Mouse (Mus musculus) limb, embryonic 11.5 days (tissue): Measurements from ENCODE around the gene Lsm2. TPM values are rescaled to one million over a fixed set of nuclear protein-coding genes. Genes with fewer than 3 reads are reported as not detected.
A peak's percentile ranks its signal among the peaks of the same experiment; 100 is the strongest.

ENCODE experiments used
- ATAC-seq: fragments of 200-750 bp; cut with Nextera tagmentation; 2 replicates; pipeline ENCODE4 v1.8.0; 2017; ENCODE audit warnings: low read depth; ENCODE audit not compliant: insufficient number of reproducible peaks, low FRiP score, low TSS enrichment
- DNase-seq: peaks from one replicate; pipeline ENCODE4 v3.0.0-alpha.2; 2015; ENCODE audit warnings: low spot score
- H3K27ac ChIP-seq: fragments of 300-500 bp; sonication (generic); replicated peaks from 2 replicates; pipeline ENCODE4 v1.5.1; 2014; ENCODE audit warnings: low read depth, mild to moderate bottlenecking, low read length
- H3K27me3 ChIP-seq: fragments of 300-500 bp; sonication (generic); 2 replicates; pipeline ENCODE4 v1.6.1; 2014; ENCODE audit warnings: mild to moderate bottlenecking, low read length, mixed read lengths; ENCODE audit not compliant: control insufficient read depth, insufficient read depth
- H3K36me3 ChIP-seq: fragments of 300-500 bp; sonication (generic); 2 replicates; pipeline ENCODE4 v1.6.1; 2014; ENCODE audit warnings: mild to moderate bottlenecking, low read length, moderate library complexity, mixed read lengths; ENCODE audit not compliant: control insufficient read depth, insufficient read depth
- H3K4me1 ChIP-seq: fragments of 300-500 bp; sonication (generic); 2 replicates; pipeline ENCODE4 v1.6.1; 2014; ENCODE audit warnings: low read length, mixed read lengths; ENCODE audit not compliant: control insufficient read depth, insufficient read depth
- H3K4me2 ChIP-seq: fragments of 300-500 bp; sonication (generic); 2 replicates; pipeline ENCODE4 v1.6.1; 2014; ENCODE audit warnings: low read depth, mild to moderate bottlenecking, moderate library complexity; ENCODE audit not compliant: severe bottlenecking
- H3K4me3 ChIP-seq: fragments of 300-500 bp; sonication (generic); 2 replicates; pipeline ENCODE4 v1.5.1; 2014; ENCODE audit warnings: low read depth, low read length
- H3K9ac ChIP-seq: fragments of 300-500 bp; sonication (generic); 2 replicates; pipeline ENCODE4 v1.6.1; 2014; ENCODE audit warnings: mild to moderate bottlenecking, low read length
- H3K9me3 ChIP-seq: fragments of 300-500 bp; sonication (generic); 2 replicates; pipeline ENCODE4 v1.6.1; 2016; ENCODE audit warnings: low read length; ENCODE audit not compliant: control insufficient read depth
- WGBS: fragments of 180-500 bp; shearing (Covaris S2); extraction: QIAGEN DNeasy Blood & Tissue Kit; methylation state at CpG from one replicate; pipeline ENCODE4 v1.1.7; 2014; 5-methylcytosine and 5-hydroxymethylcytosine counted together
- polyA plus RNA-seq: library from polyadenylated mRNA; unstranded; fragments of >200 nt; fragmentation: Nextera tagmentation; extraction: Ambion mirVana; gene quantifications from 2 replicates; pipeline ENCODE4 v1.2.1, GENCODE M21; 2014

The Lsm2 gene
- polyA plus RNA-seq, 1 experiment from 2014 or later = 266 TPM

DNA sequence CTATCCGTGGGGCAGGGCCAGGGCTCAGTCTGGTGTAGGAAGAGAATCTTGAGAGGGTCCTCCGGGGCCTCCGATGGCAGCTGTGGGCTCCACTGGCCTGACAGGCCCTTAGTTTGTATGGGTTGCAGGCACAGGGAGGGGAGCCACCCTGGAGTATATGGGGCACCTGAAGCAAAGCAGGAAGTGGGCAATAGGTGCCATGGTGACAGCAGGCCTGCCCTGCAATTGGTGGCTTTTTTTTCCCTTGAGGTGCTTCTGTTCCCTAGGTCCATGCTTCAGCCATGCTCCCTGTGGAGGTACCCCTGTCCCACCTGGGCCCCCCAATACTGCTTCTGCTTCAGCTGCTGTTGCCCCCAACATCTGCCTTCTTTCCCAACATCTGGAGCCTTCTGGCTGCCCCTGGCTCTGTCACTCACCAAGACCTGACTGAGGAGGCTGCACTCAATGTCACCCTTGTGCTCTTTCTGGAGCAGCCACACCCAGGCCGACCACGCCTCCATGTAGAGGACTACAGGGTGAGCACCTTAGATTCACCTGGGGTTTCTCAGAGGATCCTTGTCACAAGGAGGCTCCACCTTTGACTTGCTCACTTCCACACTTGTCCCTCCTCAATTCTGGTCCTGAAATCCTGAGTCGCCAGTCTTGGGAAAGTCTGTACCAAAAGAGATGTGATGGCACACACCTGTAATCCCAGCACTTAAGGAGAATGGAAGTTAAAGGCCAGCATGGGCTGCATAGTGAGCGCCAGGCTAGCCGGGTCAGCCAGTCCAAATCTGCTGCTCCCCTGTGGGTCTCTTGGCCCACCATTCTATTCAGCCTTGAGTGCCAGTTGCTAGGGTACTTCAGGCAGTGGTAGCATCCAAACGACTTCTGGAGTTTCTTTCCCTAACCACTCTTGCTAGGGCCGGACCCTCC lies 35.4 kb downstream of the Lsm2 start:
- H3K27me3 ChIP-seq = no peaks in the 10 kb centered on the region
- WGBS = 80% methylated on average over 10 of the region's 10 CpGs
- ATAC-seq = no peak
- no peak overlapping the region for H3K4me2 ChIP-seq
- H3K9me3 ChIP-seq = no peaks in the 10 kb centered on the region
- no peak overlapping the region for H3K9ac ChIP-seq
- no peak overlapping the region for H3K4me3 ChIP-seq
- H3K27ac ChIP-seq = no peak overlapping the region
- no peak for DNase-seq
- H3K36me3 ChIP-seq = peaks cover 45% of the 10 kb centered on the region
- 0 out of 2 replicates have a peak, but pooled peaks cover 2% of the 10 kb centered on the region for H3K4me1 ChIP-seq

DNA sequence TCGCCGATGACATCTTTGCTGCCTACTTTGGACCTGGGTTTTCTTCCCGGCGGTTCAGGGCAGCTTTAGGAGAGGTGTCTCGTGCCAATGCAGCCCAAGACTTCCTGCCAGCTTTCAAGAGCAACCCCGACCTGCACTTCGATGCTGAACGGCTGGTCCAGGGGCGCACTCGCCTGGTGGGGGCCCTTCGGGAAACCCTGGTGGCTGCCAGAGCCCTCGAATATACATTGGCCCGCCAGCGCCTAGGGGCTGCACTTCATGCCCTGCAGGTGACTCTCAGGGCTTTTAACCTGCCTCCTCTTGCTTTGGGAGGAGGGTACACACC lies 36.0 kb downstream of the Lsm2 start:
- Histone ChIP-seq H3K9ac (no peak overlapping the region), H3K4me2 (no peak overlapping the region), H3K36me3 (peaks cover 38% of the 10 kb centered on the region), H3K9me3 (no peaks in the 10 kb centered on the region), H3K4me3 (no peak overlapping the region), H3K27ac (no peak overlapping the region), H3K27me3 (no peaks in the 10 kb centered on the region), H3K4me1 (0 out of 2 replicates have a peak, but pooled peaks cover 2% of the 10 kb centered on the region)
- DNase-seq (no peak), ATAC-seq (no peak)
- WGBS = 67% methylated on average over 14 of the region's 14 CpGs

DNA sequence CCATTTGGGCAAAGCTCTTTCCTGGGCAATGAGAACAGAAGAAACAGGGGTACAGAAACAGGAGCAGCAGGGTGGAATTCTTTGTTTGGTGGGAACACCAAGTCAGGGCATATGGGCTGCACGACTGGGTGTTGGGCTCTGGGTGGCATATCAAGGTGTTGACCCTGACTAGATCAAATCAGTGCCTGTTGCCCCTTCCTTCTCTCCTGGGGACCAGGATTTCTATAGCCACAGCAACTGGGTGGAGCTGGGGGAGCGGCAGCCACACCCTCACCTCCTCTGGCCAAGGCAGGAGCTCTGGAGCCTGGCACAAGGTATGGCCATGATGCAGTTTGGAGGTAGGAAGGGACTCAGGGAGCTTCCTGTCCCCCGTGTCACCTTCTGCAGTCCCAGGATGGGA lies 36.5 kb downstream of the Lsm2 start:
- DNase-seq = no peak
- 78% methylated on average over 3 of the region's 3 CpGs for WGBS
- no peak overlapping the region for H3K27ac ChIP-seq

DNA sequence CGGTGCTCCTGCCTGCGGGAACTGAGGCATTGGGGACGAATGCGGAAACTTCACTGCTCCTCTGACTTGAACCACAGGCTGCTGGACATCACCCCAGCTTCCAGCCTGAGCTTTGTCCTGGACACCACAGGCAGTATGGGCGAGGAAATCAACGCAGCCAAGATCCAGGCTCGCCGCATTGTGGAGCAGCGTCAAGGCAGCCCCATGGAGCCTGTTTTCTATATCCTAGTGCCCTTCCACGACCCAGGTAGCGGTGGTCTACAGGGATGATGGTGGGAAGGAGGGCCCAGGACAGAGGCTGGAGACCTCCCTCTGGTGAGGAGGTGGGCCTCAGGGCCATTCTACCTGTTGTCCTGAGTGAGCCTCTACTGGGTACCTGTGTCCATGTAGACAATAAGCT lies 38.2 kb downstream of the Lsm2 start:
- Histone ChIP-seq H3K9me3 (no peaks in the 10 kb centered on the region), H3K27me3 (no peaks in the 10 kb centered on the region), H3K4me3 (no peak overlapping the region), H3K9ac (no peak overlapping the region), H3K4me2 (no peak overlapping the region), H3K4me1 (0 out of 2 replicates have a peak, but pooled peaks cover 2% of the 10 kb centered on the region), H3K27ac (no peak overlapping the region), H3K36me3 (peaks cover 17% of the 10 kb centered on the region)
- 75% methylated on average over 11 of the region's 11 CpGs for WGBS
- no peak for ATAC-seq
- no peak for DNase-seq

More for the DNA sequence above, 36.5 kb downstream of the Lsm2 start:
- H3K4me3 ChIP-seq = no peak overlapping the region
- H3K9me3 ChIP-seq = no peaks in the 10 kb centered on the region
- H3K27me3 ChIP-seq = no peaks in the 10 kb centered on the region
- H3K36me3 ChIP-seq = peaks cover 34% of the 10 kb centered on the region
- no peak overlapping the region for H3K4me2 ChIP-seq
- H3K4me1 ChIP-seq = 0 out of 2 replicates have a peak, but pooled peaks cover 2% of the 10 kb centered on the region
- ATAC-seq = no peak
- H3K9ac ChIP-seq = no peak overlapping the region; the same call in 1 of the 2 replicates

DNA sequence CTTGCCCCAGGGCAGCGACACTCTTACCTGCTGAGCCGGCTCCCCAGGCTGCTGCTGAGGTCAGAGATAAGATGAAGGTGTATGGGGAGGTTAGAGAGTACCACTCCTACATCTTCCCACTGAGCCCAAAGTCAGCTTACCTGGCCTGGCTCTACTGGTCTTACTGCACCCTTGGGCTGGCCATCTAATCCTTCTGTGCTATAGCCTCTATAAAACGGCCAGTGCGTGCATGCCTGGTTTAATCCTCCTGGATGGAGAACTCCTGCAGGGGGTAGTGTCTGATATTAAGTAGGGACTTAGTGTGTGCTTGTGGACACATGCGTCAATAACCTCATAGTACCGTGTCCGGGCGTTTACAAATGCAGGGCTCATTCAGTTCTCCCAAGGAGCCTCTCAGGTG lies 38.9 kb downstream of the Lsm2 start:
- Histone ChIP-seq H3K9ac (no peak overlapping the region), H3K4me2 (no peak overlapping the region), H3K9me3 (no peaks in the 10 kb centered on the region), H3K27me3 (no peaks in the 10 kb centered on the region), H3K4me3 (no peak overlapping the region), H3K36me3 (peaks cover 10% of the 10 kb centered on the region), H3K4me1 (0 out of 2 replicates have a peak, but pooled peaks cover 2% of the 10 kb centered on the region), H3K27ac (no peak overlapping the region)
- WGBS = 87% methylated on average over 8 of the region's 8 CpGs
- ATAC-seq (no peak), DNase-seq (no peak)

DNA sequence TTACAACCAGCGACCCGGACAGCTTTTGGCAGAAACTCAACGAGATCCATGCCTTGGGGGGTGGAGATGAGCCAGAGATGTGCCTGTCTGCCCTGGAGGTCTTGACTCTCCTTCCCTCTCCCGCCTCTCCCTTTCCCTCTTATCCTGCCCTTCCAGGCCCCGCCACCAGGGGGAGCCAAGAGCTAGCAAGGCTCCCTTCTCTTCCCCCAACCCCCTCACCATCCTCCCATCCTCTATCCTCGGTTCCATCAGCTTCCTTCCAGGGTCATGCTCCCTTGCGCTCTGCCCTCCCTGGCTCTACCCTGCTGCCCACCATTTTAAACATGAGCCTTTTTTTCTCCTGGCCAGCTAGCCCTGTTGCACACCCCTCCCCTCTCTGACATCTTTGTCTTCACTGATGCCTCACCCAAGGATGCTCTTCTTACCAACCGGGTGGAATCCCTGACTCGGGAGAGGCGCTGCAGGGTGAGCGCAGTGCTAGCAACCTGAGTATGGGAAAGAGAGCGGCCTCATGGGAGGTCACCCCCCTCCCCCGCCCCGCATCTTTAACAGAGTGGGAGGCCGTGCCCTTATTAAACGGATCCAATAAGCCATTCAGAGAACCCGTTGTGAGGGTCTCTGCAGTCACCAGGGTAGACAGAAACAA lies 39.6 kb downstream of the Lsm2 start:
- Histone ChIP-seq H3K4me2 (peak overlapping the region; percentile 22; the same call in 1 of the 2 replicates), H3K9me3 (no peaks in the 10 kb centered on the region), H3K4me3 (no peak overlapping the region), H3K9ac (peak overlapping the region; percentile 34; the same call in 1 of the 2 replicates), H3K4me1 (0 out of 2 replicates have a peak, but pooled peaks cover 2% of the 10 kb centered on the region), H3K27ac (no peak overlapping the region; the same call in 1 of the 2 replicates), H3K27me3 (no peaks in the 10 kb centered on the region), H3K36me3 (peaks cover 3% of the 10 kb centered on the region)
- peak; percentile 92 for DNase-seq
- ATAC-seq = peak; percentile 11; the same call in 1 of the 2 replicates
- WGBS = 16% methylated on average over 17 of the region's 17 CpGs

DNA sequence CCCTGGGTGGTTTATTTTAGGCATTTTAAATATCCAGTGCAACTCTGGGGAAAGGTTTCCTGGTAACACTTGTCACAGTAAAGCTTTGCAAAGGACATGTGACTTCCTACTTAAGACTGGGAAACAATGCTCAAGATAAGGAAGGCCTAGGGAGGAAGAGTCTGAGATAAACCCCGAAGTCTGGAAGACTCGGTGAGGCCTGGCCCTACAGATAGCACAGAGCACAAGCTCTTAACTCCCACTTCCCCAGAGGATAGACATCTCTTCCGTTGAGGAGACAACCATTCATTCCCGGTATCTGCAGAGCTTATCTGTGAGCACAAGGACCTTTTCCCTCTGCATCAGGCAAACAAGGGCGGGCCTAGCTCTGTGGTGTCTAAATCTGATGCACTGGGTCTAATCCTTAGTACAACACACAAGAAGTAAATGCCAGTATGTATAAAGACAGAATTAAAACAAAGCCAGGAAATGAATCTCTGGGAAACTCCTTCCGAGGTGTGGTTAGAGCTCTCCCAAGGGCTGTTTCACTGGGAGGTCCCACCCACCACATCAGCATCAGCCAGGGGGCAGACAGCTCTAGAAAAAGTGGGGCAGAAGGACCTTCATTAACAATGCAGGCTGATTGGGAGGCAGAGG lies 40.3 kb downstream of the Lsm2 start:
- no peak overlapping the region for H3K4me3 ChIP-seq
- H3K9ac ChIP-seq = no peak overlapping the region
- no peak for ATAC-seq
- peak overlapping the region; percentile 22; the same call in 1 of the 2 replicates for H3K4me2 ChIP-seq
- H3K27me3 ChIP-seq = no peaks in the 10 kb centered on the region
- H3K4me1 ChIP-seq = 0 out of 2 replicates have a peak, but pooled peaks cover 2% of the 10 kb centered on the region
- whole genome bisulfite sequencing = 70% methylated on average over 6 of the region's 6 CpGs
- no peaks in the 10 kb centered on the region for H3K36me3 ChIP-seq
- DNase-seq = no peak
- no peaks in the 10 kb centered on the region for H3K9me3 ChIP-seq
- no peak overlapping the region for H3K27ac ChIP-seq

DNA sequence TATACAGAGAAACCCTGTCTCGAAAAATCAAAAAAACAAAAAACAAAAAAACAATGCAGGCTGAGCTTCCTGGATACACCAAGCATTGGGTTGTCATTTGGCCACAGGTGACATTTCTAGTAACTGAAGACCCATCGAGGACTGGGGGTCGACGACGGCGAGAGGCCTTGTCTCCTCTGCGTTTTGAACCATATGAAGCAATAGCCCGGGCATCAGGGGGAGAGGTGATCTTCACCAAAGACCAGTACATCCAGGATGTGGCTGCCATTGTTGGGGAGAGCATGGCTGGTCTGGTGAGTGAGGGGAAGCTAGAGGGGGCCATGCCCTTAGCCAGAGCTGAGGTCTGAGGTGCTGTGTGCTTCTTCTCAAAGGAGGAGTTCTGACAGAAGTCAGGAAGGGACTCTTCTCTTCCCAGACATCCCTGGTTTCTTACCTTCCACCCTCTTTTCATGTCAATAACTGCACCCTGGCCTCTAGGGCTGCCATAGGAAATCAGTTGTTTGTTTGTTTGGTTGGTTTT lies 40.9 kb downstream of the Lsm2 start:
- no peak for ATAC-seq
- H3K27ac ChIP-seq = no peak overlapping the region
- 96% methylated on average over 8 of the region's 8 CpGs for WGBS
- no peak for DNase-seq
- H3K4me3 ChIP-seq = no peak overlapping the region
- H3K4me1 ChIP-seq = peaks cover 6% of the 10 kb centered on the region
- no peaks in the 10 kb centered on the region for H3K9me3 ChIP-seq
- H3K36me3 ChIP-seq = no peaks in the 10 kb centered on the region
- no peak overlapping the region for H3K4me2 ChIP-seq
- H3K9ac ChIP-seq = no peak overlapping the region
- no peaks in the 10 kb centered on the region for H3K27me3 ChIP-seq
